Mouse (Mus musculus): ENCODE measurements around the gene Itm2c. TPM values are rescaled to one million over a fixed set of nuclear protein-coding genes. Genes with fewer than 3 reads are reported as not detected.

Itm2c gene
- polyA plus RNA-seq (2017; shearing (Covaris generic)) = 100 to 1,000 TPM; 106 to 170 TPM

- peak; percentile 56 for ATAC-seq
Observed at GRCm38 (mm10) chr1:85894231-85894747, at the start of gene Itm2c. Gene Itm2c, plus strand, starts transcription at chr1:85894281.

- ATAC-seq = no peak
Observed at GRCm38 (mm10) chr1:85844981-85845380, 49.1 kb upstream of the Itm2c start.

- peak; percentile 83 for ATAC-seq
Observed at GRCm38 (mm10) chr1:85845476-85845875, 48.6 kb upstream of the Itm2c start.

- ATAC-seq = no peak
Observed at GRCm38 (mm10) chr1:85849016-85849415, 45.1 kb upstream of the Itm2c start.

- ATAC-seq = no peak
Observed at GRCm38 (mm10) chr1:85850851-85851250, 43.2 kb upstream of the Itm2c start.

GRCm38 (mm10) chr1:85852996-85853689 lies 40.9 kb upstream of the Itm2c start:
- peak; percentile 83 for ATAC-seq

GRCm38 (mm10) chr1:85853865-85854264 lies 40.2 kb upstream of the Itm2c start:
- no peak for ATAC-seq

- no peak for ATAC-seq
Observed at GRCm38 (mm10) chr1:85854475-85854874, 39.6 kb upstream of the Itm2c start.

GRCm38 (mm10) chr1:85856266-85856665 lies 37.8 kb upstream of the Itm2c start:
- ATAC-seq = no peak

- ATAC-seq = no peak
Observed at GRCm38 (mm10) chr1:85857261-85857754, 36.8 kb upstream of the Itm2c start.

- no peak for ATAC-seq
Observed at GRCm38 (mm10) chr1:85864383-85864782, 29.7 kb upstream of the Itm2c start.

- ATAC-seq = no peak
Observed at GRCm38 (mm10) chr1:85870001-85870400, 24.1 kb upstream of the Itm2c start.

GRCm38 (mm10) chr1:85870546-85870945 lies 23.5 kb upstream of the Itm2c start:
- ATAC-seq = no peak

- no peak for ATAC-seq
Observed at GRCm38 (mm10) chr1:85882003-85882402, 12.1 kb upstream of the Itm2c start.

- ATAC-seq = peak; percentile 41
Observed at GRCm38 (mm10) chr1:85887221-85887620, 6.9 kb upstream of the Itm2c start.

- peak; percentile 8 for ATAC-seq
Observed at GRCm38 (mm10) chr1:85894748-85895360, 773 bp downstream of the Itm2c start.

GRCm38 (mm10) chr1:85895391-85895837 lies 1.3 kb downstream of the Itm2c start:
- ATAC-seq = peak; percentile 65

GRCm38 (mm10) chr1:85896110-85896509 lies 2.0 kb downstream of the Itm2c start:
- ATAC-seq = no peak

- ATAC-seq = peak; percentile 70
Observed at GRCm38 (mm10) chr1:85896781-85897700, 3.0 kb downstream of the Itm2c start.

- ATAC-seq = no peak
Observed at GRCm38 (mm10) chr1:85897901-85898760, 4.0 kb downstream of the Itm2c start.

GRCm38 (mm10) chr1:85898761-85899387 lies 4.8 kb downstream of the Itm2c start:
- no peak for ATAC-seq
